Mouse (Mus musculus) forebrain, embryonic 16.5 days (tissue): Measurements from ENCODE around the gene Armc10. TPM values are rescaled to one million over a fixed set of nuclear protein-coding genes. Genes with fewer than 3 reads are reported as not detected.

Experiments used
- ATAC-seq: fragments of 200-750 bp; cut with Nextera tagmentation; 2 replicates; pipeline ENCODE4 v1.8.0; 2017; ENCODE audit warnings: mild to moderate bottlenecking, moderate library complexity
- H3K27ac ChIP-seq: fragments of 300-500 bp; sonication (generic); 2 replicates; pipeline ENCODE4 v1.5.1; 2014; ENCODE audit warnings: low read length, control low read depth
- H3K27me3 ChIP-seq: fragments of 300-500 bp; sonication (generic); replicated peaks from 2 replicates; pipeline ENCODE4 v1.6.1; 2014; ENCODE audit warnings: low read length; ENCODE audit not compliant: control insufficient read depth, insufficient read depth
- H3K36me3 ChIP-seq: fragments of 300-500 bp; sonication (generic); 2 replicates; pipeline ENCODE4 v1.6.1; 2014; ENCODE audit not compliant: control insufficient read depth, insufficient read depth
- H3K4me1 ChIP-seq: fragments of 300-500 bp; sonication (generic); replicated peaks from 2 replicates; pipeline ENCODE4 v1.6.1; 2014; ENCODE audit warnings: low read length; ENCODE audit not compliant: control insufficient read depth, insufficient read depth
- H3K4me2 ChIP-seq: fragments of 300-500 bp; sonication (generic); 2 replicates; pipeline ENCODE4 v1.6.1; 2014; ENCODE audit warnings: mild to moderate bottlenecking, low read length, control low read depth
- H3K4me3 ChIP-seq: fragments of 300-500 bp; sonication (generic); replicated peaks from 2 replicates; pipeline ENCODE4 v1.5.1; 2014; ENCODE audit warnings: mild to moderate bottlenecking, low read length, control low read depth
- H3K9ac ChIP-seq: fragments of 300-500 bp; sonication (generic); replicated peaks from 2 replicates; pipeline ENCODE4 v1.6.1; 2014; ENCODE audit warnings: low read depth, low read length, control low read depth
- H3K9me3 ChIP-seq: fragments of 300-500 bp; sonication (generic); 2 replicates; pipeline ENCODE4 v1.6.1; 2016; ENCODE audit warnings: low read length; ENCODE audit not compliant: control insufficient read depth
- WGBS: fragments of 180-500 bp; shearing (Covaris S2); extraction: QIAGEN DNeasy Blood & Tissue Kit; methylation state at CpG from one replicate; pipeline ENCODE4 v1.1.7; 2014; 5-methylcytosine and 5-hydroxymethylcytosine counted together
- polyA plus RNA-seq: library from polyadenylated mRNA; unstranded; fragments of >200 nt; fragmentation: Nextera tagmentation; extraction: Ambion mirVana; gene quantifications from 2 replicates; pipeline ENCODE4 v1.2.1, GENCODE M21; 2015

The Armc10 gene
- polyA plus RNA-seq, 1 experiment from 2014 or later = 87.6 TPM

DNA sequence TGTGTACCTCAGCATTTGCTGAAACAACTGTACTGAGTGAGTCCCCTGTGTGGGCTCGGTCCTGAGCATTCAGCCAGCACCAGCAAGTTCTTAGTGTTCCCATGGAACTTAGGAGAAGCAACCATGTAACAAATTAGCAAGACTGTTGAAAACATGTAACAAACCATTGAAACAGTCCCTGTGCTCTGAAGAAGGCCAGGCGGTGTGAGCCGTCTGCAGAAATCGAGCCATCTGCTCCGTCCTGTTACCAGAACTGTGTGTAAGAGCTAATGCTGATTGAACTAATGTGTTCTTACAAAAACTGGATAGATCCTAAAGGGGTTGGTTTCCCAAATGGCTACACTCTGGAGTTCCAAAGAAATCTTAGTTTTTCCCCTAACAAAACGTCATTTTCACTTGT is 15.2 kb downstream of the Armc10 start:
- no peak overlapping the region for H3K9ac ChIP-seq
- no peak overlapping the region for H3K4me2 ChIP-seq
- H3K9me3 ChIP-seq = no peaks in the 10 kb centered on the region
- H3K4me1 ChIP-seq = peaks cover 10% of the 10 kb centered on the region
- H3K36me3 ChIP-seq = peaks cover 14% of the 10 kb centered on the region
- H3K4me3 ChIP-seq = no peak overlapping the region
- WGBS = 54% methylated on average over 6 of the region's 6 CpGs
- H3K27me3 ChIP-seq = no peaks in the 10 kb centered on the region
- H3K27ac ChIP-seq = peak overlapping the region; percentile 28; the same call in 1 of the 2 replicates
- peak; percentile 67; the same call in 1 of the 2 replicates for ATAC-seq

DNA sequence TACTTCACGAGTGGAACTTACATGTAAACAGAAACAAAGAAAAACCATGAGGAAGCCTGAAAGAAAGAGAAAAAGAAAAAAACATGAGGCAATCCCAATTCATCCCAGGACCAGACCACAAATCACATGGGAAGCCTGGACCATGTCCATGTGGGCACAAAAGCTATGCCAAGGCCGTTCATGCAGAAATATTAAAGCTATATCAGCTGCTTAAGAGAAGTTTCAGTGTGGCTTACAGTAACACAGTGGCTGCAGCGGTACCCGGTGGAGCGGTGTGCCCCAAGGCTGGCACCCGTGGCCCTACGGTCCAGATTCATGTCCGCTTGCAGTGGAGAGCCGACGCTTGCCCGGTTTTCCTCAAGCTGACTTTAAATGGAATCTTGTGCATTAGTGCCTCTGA is 17.5 kb downstream of the Armc10 start:
- ATAC-seq = 0 out of 2 replicates have a peak, but pooled peaks have one; percentile 18
- 77% methylated on average over 11 of the region's 11 CpGs for WGBS

DNA sequence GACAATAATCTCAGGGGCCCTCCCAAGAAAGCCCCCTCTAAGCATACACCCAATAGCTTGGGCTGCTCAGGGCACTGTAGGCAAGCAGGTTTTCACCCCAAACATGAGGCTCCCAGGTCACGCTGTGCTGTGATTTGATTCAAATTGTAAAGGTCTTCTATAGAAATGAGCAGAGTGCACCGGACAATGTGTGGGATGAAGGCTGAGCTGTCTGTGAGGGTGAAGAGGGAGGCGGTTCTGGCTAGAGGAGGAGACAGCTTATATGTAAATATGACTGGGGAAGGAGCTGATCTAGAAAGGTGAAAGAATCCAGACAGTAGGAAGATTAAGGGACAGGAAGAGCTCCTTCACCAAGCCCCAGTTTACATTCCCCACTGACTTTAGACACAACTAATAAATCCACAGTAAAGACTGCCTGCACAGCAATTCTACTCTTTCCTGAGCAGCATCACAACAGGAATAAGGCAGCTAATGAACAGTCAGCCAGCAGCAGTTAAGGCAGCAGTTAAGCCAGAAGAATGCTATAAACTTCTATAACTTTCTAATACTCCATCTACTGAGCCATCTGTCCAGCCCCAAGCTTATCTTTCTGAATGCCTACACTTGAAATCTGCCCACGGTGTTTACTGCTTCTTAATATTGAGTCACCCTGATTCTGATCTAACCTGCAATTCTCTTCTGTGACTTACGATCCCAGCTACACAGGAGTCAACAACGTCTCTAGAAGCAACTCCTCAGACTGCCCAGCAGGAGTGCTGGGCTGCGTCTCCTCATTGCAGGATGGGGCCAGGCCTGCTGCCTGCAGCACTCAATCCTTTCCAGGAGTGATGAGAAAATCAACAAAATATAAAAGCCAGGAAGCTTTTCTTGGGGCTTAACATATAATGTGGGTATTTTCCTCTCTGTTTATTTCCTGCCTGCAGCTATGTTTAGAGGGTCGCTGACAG is 21.9 kb downstream of the Armc10 start:
- Histone ChIP-seq H3K4me2 (no peak overlapping the region), H3K4me3 (no peak overlapping the region), H3K27me3 (no peaks in the 10 kb centered on the region), H3K9me3 (no peaks in the 10 kb centered on the region), H3K27ac (no peak overlapping the region), H3K9ac (no peak overlapping the region), H3K36me3 (peaks cover 9% of the 10 kb centered on the region), H3K4me1 (peaks cover 4% of the 10 kb centered on the region; the same call in 1 of the 2 replicates)
- ATAC-seq = no peak
- WGBS = 69% methylated on average over 8 of the region's 8 CpGs

More for the DNA sequence above, 17.5 kb downstream of the Armc10 start:
- Histone ChIP-seq H3K9ac (no peak overlapping the region), H3K9me3 (no peaks in the 10 kb centered on the region), H3K36me3 (peaks cover 14% of the 10 kb centered on the region), H3K27ac (no peak overlapping the region), H3K4me2 (no peak overlapping the region), H3K27me3 (no peaks in the 10 kb centered on the region), H3K4me1 (peaks cover 10% of the 10 kb centered on the region), H3K4me3 (no peak overlapping the region)

DNA sequence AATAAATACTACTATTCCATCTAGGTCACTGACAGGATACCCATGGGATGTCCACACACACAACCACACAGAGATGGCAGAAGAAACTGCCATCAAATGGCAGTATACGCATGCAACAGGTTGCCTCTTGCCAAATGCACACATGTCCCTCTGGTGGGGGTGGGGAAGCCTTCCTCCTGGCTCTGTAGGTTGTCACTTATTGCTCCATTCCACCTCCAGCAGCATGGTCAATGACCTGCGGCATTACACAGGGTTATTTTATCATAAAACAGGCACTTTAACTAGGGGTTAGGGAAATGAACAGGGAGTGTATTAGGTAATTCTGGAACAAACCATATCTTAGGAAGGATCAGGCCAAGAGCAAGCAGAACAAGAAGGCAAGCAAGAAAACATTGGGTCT is 23.7 kb downstream of the Armc10 start:
- 92% methylated on average over 2 of the region's 2 CpGs for WGBS
- Histone ChIP-seq H3K27ac (no peak overlapping the region), H3K9me3 (no peaks in the 10 kb centered on the region), H3K9ac (no peak overlapping the region), H3K4me3 (no peak overlapping the region), H3K36me3 (no peaks in the 10 kb centered on the region), H3K27me3 (no peaks in the 10 kb centered on the region), H3K4me2 (no peak overlapping the region), H3K4me1 (no peaks in the 10 kb centered on the region)
- ATAC-seq = no peak

DNA sequence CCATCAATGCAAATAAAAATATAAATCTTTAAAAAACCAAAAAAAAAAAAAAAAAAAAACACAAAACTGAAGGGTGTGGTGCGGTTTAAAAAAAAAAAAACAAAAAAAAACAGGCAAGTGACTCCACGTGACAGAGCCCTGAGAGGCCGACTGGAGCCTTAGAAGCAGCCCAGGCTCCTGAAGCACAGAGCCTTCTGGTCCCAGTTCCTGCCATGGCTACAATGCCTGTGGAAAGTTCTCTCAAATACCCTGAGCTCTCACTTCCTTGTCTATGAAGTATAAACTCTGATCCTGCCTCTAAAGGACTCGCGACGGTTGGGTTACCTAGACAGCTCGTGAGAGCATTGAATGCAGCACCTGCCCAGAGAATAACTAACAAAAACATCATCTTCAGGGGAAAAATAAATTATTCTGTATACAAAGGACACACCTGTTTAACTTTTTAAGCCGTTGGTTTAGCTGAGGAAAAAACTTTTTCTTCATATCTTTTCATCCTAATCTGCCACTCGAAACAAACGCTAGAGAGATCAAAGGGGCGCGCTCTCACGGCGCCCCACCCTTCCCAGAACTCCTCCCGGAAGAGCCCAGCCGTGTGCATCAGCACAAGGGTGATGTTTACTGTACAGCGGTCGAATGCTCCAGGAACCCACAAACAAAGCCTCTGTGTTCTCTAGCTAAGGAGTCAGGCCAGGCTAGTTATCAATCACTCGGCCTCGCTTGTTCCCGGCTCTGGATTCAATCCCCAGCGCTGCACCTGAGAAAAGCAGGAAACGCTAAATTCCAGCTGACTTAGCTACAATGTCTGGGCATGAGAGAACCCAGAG is 27.4 kb downstream of the Armc10 start:
- 0 out of 2 replicates have a peak, but pooled peaks cover 2% of the 10 kb centered on the region for H3K9me3 ChIP-seq
- 63% methylated on average over 22 of the region's 23 CpGs for WGBS
- H3K9ac ChIP-seq = no peak overlapping the region
- H3K27me3 ChIP-seq = no peaks in the 10 kb centered on the region
- H3K4me1 ChIP-seq = no peaks in the 10 kb centered on the region
- H3K27ac ChIP-seq = no peak overlapping the region
- no peak overlapping the region for H3K4me2 ChIP-seq
- H3K4me3 ChIP-seq = no peak overlapping the region
- peak; percentile 15; the same call in 1 of the 2 replicates for ATAC-seq
- H3K36me3 ChIP-seq = no peaks in the 10 kb centered on the region

DNA sequence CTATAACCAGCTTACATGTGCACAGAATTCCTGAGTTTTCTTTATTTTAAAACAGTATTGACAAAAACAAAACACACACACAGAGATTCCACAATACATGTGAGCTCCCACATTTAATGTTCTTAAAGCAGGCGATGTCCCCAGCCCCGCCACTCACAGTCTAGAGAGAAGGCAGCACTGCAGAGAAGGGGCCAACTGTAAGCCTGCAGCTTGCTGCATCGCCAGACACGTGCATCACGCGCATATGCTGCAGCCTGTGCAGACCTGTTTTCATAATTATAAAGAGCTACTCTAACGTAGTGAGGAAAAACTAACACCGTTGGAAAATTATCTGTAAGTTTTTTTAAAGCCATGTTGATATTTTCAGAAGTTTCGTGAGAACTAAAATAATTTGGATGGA is 28.1 kb downstream of the Armc10 start:
- Histone ChIP-seq H3K9ac (no peak overlapping the region), H3K4me1 (no peaks in the 10 kb centered on the region), H3K36me3 (no peaks in the 10 kb centered on the region), H3K27me3 (no peaks in the 10 kb centered on the region), H3K4me2 (no peak overlapping the region), H3K27ac (no peak overlapping the region), H3K4me3 (no peak overlapping the region), H3K9me3 (0 out of 2 replicates have a peak, but pooled peaks cover 2% of the 10 kb centered on the region)
- 65% methylated on average over 9 of the region's 9 CpGs for WGBS
- no peak for ATAC-seq

DNA sequence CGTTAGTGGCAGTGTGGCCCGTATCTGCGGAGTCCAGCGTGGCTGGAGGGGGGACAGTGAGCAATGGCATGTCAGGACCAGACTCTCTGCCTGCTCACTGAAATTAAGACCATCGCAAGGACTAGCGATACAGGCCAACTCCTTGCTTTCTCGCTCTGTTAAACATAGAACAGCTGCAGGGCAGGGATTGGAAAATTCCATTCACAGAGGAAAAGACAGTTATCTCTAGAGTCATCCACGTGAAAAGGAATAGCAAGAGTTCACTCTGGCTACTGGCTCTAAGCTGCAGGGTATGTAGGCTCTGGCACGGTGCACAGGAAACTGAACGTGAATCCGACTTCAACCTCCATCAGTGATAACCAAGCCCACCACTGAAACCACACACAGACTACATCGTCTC is 29.4 kb downstream of the Armc10 start:
- Histone ChIP-seq H3K36me3 (no peaks in the 10 kb centered on the region), H3K27ac (no peak overlapping the region), H3K9ac (no peak overlapping the region), H3K4me1 (no peaks in the 10 kb centered on the region), H3K9me3 (0 out of 2 replicates have a peak, but pooled peaks cover 2% of the 10 kb centered on the region), H3K4me2 (no peak overlapping the region), H3K4me3 (no peak overlapping the region), H3K27me3 (no peaks in the 10 kb centered on the region)
- WGBS = 87% methylated on average over 12 of the region's 12 CpGs
- no peak for ATAC-seq

DNA sequence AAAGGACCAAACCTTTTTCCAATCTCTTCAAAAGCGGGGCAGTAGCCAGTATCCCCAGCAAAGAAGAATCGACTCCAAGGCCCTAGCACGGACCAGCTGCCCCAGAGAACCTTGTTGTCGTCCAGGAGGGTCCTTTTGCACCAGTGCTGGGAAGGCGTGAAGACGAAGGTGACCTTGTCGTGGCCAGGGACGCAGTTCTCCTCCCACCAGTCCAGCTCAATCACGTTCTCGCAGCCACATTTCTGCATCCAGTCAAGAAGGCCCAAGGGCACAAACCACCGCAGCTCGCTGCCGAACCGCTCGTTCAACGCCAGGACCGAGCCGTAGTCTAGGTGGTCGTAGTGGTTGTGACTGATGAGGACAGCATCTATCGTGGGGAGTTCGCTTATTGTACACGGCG is 29.9 kb downstream of the Armc10 start:
- Histone ChIP-seq H3K4me1 (no peaks in the 10 kb centered on the region), H3K9ac (no peak overlapping the region), H3K9me3 (0 out of 2 replicates have a peak, but pooled peaks cover 2% of the 10 kb centered on the region), H3K27me3 (no peaks in the 10 kb centered on the region), H3K36me3 (no peaks in the 10 kb centered on the region), H3K4me2 (no peak overlapping the region), H3K27ac (no peak overlapping the region), H3K4me3 (no peak overlapping the region)
- 95% methylated on average over 23 of the region's 23 CpGs for WGBS
- ATAC-seq = no peak

DNA sequence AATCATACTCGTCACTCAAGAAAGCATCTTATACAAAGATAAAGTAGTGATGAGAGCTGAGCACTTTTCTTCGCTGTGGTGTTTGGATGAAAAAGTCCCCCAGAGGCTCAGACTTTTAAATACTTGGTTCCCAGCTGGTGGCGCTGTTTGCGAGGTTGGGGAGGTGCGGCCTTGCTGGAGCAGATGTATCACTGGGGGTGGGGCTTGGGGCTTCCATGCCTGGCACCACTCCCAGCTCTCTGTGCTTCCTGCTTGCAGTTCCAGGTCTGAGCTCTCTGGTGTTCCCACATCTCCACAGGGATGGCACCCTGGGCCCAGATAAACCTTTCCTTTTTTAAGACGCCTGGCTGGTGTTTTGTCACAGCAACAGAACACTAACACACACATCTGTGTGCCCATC is 32.3 kb downstream of the Armc10 start:
- WGBS = 96% methylated on average over 6 of the region's 6 CpGs
- Histone ChIP-seq H3K4me1 (no peaks in the 10 kb centered on the region), H3K4me2 (no peak overlapping the region), H3K27me3 (no peaks in the 10 kb centered on the region), H3K9me3 (0 out of 2 replicates have a peak, but pooled peaks cover 2% of the 10 kb centered on the region), H3K27ac (no peak overlapping the region), H3K4me3 (no peak overlapping the region), H3K9ac (no peak overlapping the region), H3K36me3 (no peaks in the 10 kb centered on the region)
- no peak for ATAC-seq
